Mouse (Mus musculus): ENCODE data around the gene Crk. TPM values are rescaled to one million over a fixed set of nuclear protein-coding genes. Genes with fewer than 3 reads are reported as not detected.

Gene Crk
- polyA plus RNA-seq, 1 experiment = 86.6 TPM

DNA sequence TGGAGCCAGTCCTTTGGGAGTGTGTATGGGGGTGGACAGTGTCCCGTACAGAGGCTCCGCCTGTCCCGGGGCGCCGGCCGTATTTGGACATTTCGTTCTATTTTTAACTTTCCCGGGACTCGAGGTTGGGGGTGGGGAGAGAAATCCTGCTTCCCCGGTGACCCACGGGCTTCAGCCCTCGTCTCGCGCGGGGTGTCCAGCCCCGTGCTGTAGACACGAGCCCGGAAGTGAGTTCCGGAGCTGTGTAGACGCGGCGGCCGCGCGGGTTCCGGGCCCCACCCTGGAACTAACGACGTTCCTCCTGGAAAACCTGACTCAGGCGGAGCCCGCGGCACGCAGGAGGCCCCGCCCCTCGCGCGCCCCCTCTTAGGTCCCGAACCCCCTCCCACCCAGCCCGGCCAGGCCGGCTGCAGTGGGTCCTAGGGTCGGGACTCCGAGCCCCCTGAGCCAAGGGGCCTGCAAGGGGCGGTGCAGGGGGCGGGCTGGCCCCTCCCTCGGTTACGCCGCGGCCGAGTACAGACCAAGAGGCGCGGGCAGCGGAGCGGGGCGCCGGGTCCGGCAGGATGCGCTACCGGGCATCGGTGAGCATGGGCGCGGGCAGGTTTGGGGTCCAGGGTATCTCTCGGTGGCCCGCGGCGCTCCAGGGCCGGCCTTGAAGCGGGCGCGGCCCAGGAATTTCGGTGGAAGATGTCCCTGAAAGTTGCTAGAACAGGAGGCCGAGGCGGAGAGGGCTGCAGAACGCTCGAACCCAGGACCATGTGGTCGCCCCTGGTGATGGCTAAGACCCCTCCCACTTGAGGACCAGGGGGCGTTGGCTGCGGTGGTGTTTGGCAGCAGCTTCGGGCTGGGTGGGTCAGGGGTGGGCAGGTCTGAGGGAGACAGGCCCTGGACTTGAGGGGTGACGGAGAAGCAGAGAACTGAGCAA lies 23.2 kb upstream of the Crk start:
- DNase-seq (ENCODE audit: low spot score) = peak; percentile 85

DNA sequence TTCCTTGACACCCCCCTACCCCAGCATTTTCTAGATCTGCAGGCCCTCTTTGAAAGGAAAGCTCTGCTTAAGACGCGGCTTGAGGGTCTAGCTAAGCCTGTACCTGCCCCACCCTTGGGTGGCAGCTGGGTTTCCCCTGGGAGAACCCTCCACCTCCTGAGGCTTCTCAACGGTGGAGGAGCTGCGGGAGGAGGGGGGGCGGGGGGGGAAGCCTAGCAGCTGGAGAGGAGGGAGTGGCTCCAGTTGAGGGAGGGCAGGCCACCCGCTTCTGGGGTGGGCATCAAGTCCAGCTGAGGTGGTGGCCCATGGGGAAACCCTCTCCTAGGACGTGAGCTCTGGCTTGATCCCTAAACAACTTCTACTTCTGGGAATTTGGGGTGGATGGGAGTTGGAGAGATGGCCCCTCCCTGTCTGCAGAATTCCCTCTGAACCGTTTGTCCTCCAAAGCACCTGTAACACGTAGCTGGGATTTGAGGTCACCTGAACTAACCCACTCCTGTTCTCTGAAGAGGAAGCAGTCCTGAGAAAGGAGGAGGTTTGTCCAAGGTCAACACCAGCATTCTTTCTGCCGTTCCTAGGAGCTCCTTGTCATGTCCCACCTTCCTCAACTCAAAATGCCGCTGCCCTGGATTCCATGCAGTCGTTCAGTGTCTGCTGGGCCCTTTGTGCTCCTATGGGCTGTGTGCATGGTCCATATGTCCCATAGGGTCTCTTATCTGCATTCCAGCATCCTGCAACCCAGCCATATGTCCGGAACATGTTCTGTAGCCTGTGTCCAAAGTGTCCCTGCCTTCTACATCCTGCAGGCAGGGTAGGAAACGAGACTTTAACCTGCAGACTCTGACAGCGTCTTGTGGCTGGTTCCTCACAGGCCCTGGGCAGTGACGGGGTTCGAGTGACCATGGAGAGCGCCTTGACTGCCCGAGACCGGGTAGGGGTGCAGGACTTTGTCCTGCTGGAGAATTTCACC lies 22.2 kb upstream of the Crk start:
- DNase-seq (ENCODE audit: low spot score) = no peak

DNA sequence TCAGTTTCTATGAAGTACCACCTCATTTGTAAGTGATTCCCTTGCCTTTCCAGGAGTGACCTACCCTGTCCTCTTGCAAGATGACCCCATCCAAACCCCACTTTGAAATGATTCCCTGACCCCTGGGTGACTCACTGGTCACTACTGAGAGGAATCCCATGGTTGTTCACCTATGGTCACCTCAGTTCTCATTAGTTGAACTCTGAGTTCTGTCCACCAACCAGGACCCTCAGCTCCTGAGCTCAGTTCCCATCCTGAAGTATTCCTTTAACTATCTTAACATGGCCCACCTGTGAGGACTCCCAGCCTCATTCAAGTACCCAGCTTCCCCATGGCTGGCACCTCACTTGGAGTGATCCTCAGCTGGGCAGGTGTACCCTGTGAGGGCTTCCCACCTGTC lies 21.2 kb upstream of the Crk start:
- no peak for DNase-seq (ENCODE audit: low spot score)

DNA sequence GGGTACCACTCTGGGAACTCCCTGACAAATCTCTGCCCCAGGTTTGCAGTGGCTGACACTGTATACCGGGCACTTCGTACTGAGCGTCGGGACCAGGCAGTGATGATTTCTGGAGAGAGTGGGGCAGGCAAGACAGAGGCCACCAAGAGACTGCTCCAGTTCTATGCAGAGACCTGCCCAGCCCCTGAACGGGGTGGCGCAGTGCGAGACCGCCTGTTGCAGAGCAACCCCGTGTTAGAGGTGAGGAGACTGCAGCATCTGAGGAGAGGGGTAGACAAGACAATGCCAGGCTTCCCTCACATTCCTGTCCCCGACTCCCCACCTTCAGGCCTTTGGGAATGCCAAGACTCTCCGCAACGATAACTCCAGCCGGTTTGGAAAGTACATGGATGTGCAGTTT lies 20.7 kb upstream of the Crk start:
- no peak for DNase-seq (ENCODE audit: low spot score)

DNA sequence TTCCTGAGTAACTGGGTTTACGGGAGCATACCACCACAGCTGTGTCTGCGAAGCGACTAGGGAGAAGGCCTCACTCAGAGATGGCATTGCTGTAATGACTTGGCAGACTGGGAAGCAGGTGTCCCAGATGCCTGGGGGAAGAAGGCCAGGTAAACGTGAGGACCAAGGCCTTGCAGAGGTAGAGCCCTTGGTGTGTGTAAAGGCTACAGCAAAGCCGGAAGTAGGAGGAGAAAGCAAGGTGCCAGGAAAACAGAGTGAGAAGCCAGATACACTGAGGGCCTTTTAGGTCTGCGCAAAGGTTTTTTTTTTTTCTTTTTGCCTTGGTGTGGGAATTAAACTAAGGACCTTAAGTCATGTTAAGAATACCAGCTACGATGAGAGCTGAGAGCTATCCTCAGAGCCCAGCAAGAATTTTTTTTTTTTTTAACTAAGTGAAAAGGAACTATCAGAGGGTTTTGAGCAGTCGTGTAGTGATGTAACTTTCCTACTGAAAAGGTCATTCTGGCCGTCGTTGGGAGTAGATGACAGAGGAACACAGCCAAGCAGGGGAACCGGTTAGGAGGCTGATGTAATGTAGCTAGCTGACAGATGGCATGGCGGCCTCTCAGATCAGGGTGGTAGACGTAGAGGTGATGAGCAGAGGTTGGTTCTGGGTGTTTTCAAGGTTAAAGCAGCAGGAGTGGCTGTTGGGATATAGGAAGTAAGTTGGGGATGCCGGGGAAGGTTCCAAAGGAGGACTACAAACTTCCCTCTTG lies 19.9 kb upstream of the Crk start:
- DNase-seq (ENCODE audit: low spot score) = no peak

DNA sequence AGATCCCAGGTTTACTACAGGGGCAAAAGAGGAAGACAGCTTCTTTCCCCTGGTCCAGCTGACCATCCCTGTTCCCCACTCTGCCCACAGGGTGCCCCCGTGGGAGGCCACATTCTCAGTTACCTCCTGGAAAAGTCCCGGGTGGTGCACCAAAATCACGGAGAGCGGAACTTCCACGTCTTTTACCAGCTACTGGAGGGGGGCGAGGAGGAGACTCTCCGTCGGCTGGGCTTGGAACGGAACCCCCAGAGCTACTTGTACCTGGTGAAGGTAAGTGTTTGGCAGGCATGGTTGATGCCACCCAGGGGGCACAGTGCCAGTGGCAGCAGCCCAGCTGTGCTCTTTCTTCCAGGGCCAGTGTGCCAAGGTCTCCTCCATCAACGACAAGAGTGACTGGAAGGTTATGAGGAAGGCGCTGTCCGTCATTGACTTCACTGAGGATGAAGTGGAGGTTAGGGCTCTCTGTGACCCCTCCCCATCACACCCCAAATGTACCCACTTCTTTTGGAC lies 18.9 kb upstream of the Crk start:
- DNase-seq (ENCODE audit: low spot score) = no peak

DNA sequence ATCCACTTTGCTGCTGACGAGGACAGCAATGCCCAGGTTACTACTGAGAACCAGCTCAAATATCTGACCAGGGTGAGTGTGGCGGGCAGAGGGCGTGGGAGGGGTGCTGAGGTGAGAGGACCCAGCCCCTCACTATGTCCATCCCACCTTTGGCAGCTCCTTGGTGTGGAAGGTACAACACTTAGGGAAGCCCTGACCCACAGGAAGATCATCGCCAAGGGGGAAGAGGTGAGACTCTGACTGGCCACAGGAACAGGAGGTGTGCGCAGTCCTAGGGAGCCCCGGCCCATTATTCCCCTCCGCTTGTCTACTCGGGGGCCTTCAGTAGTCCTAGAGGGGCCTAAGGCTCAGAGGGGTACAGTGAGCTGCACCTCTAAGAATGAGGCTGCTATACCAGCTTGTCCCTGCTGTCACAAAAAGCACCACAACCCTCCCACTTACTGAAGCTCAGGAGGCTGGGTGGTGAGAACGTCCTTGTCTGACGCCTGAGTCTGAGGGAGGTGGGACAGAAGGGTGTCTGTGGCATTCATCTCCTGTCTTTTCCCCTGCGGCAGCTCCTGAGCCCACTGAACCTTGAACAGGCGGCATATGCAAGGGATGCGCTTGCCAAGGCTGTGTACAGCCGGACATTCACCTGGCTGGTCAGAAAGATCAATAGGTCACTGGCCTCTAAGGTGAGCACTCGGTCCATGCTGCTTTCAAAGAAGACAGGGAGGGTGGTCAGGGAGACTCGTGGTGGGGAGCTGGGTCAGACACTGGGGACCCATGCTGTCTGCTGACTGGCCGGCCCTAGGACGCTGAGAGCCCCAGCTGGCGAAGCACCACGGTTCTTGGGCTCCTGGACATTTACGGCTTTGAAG lies 17.9 kb upstream of the Crk start:
- no peak for DNase-seq (ENCODE audit: low spot score)

DNA sequence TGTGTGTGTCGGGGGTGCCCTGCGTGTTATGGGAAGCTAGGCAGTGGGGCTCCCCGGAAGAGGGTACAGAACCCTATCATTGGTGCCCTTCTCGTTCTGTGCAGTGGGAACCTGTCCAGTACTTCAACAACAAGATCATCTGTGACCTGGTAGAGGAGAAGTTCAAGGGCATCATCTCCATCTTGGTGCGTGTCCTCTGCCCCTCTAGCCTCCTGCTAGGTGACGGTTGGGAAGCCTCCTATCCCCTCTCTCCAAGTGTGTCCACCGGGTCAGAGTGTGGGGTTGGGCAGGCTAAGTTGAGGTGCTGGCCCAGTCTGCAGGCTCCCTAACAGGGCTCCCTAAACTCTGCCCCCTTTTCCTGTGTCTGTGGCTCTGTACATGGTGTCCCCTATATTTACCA lies 16.9 kb upstream of the Crk start:
- no peak for DNase-seq (ENCODE audit: low spot score)

DNA sequence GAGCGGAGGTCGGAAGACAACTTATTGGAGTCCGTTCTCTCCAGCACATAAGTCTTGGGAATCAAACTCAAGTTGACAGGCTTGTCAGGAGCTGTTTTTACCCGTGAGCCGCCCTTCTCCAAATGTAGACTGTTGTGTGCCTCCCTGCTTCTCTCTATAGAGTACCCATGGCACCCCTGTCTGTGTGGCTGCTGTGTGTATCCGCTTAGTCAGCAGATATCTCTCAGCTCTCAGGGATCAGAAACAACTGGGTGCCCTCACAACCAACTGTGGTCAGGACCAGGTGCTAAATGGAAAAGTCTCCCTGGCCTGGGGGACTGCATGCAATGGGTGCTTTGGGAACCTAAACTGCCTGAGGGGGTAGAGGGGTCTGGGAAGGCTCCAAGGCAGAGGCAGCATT lies 12.8 kb upstream of the Crk start:
- no peak for DNase-seq (ENCODE audit: low spot score)

DNA sequence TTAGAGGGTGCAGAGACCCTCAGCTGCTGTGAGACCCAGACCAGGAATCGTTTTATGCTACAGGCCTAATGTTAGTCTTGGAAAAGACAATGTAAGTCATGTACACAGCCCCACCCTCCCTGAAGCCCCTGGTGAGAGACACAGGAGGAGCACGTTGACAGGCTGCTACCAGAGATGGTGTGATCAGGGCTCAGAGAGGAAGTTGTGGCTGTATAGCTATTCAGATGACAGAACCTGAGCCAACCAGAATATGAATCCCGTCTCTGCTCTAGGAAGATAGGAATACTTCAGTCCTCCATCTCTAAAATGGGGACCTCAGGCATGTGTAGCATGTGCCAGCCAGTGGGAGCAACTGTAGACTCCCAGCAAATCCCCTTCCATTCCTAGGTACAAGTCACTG lies 10.4 kb upstream of the Crk start:
- DNase-seq (ENCODE audit: low spot score) = no peak

DNA sequence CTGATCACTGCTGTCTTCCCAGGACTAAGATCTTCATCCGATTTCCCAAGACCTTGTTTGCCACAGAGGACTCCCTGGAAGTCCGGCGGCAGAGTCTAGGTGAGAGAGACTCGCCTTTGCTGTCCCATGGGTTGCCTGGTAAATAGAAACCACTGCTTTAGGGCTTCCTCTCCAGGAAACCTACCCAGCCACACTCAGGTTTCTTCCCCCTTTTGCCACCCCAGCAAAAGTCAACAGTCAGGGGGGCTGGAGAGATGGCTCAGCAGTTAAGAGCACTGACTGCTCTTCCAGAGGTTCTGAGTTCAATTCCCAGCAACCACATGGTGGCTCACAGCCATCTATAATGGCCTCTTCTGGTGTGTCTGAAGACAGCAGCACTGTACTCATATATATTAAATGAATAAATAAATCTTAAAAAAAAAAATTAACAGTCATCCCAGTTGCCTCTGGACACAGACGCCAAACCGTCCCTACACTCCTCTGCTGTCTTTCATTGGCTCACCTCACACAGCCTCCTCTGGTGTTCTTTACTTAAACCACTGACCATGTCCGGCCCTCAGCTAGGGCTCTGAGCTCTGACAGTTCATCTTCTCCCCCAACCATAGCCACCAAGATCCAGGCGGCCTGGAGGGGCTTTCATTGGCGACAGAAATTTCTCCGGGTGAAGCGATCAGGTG lies 9.7 kb upstream of the Crk start:
- DNase-seq (ENCODE audit: low spot score) = no peak

DNA sequence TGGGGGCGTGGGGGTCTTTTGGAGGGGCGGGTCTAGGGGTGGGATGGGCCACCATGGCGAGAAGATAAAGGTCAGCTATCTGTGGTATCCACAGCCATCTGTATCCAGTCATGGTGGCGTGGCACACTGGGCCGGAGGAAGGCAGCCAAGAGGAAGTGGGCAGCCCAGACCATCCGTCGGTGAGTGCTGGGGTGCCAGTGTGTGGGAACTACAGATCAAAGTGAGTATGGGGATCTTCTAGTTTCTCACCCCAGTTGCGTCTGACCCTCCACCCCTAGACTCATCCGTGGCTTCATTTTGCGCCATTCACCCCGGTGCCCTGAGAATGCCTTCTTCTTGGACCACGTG lies 9.2 kb upstream of the Crk start:
- DNase-seq (ENCODE audit: low spot score) = no peak

DNA sequence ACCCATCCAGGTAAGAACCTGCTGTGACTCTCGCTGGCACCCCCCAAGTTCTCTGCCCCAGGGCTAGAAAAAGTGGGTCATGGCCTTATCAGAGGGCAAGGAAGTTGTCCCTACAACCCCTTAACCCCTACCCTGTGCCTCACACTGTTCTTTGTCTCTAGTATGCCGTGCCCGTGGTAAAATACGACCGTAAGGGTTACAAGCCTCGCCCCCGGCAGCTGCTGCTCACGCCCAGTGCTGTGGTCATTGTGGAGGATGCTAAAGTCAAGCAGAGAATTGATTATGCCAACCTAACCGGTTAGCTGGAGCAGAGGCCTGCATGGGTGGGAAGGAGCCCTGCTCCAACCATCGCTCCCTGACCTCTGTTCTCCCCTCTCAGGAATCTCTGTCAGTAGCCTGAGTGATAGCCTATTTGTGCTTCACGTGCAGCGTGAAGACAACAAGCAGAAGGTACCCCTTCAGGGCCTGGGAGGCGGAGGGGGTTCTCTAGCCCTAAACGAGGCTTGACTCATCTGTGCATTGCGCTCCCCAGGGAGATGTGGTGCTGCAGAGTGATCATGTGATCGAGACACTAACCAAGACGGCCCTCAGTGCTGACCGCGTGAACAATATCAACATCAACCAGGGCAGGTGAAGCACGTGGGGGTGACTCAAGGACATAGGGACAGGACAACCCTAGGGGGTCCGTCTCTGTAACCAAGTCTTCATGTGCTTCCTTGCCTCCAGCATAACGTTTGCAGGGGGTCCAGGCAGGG lies 7.5 kb upstream of the Crk start:
- no peak for DNase-seq (ENCODE audit: low spot score)

DNA sequence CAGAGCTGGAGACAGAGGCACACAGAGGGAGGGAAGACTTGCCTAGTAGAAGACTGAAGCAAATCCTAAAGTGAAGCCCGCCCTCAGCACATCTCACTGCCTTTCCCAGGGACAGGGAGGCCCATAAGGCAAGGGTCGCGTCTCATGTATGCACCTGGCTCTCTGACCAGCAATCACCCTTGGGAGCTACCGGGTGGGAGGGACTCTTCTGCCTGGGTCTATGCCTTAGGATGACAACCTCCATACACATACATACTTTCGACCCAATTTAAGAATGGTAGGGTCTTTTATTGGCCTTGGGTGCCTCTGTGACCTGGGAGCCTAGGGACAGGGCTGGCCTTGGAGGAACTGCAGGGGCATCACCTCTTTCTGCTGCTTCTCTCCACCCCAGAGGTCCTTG lies 5.6 kb upstream of the Crk start:
- no peak for DNase-seq (ENCODE audit: low spot score)

DNA sequence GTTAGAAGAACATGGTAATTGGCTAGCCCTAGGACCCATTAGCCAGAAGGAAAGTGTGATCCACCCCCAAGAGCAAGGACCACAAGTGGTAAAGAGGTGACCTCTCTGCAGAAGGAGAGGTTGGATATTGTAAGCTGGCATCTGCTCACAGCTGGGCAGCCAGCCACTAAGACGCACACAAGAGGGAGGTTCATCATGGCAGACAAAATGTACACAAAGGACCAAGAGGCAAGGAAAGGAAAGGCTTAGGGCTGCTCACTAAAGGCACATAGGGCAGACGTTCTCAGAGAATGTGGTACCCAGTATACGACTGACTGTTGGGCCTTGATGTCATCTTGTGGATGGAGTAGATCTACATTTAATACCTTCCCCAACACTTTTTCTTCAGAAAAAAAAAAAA lies 4.2 kb upstream of the Crk start:
- DNase-seq (ENCODE audit: low spot score) = no peak

DNA sequence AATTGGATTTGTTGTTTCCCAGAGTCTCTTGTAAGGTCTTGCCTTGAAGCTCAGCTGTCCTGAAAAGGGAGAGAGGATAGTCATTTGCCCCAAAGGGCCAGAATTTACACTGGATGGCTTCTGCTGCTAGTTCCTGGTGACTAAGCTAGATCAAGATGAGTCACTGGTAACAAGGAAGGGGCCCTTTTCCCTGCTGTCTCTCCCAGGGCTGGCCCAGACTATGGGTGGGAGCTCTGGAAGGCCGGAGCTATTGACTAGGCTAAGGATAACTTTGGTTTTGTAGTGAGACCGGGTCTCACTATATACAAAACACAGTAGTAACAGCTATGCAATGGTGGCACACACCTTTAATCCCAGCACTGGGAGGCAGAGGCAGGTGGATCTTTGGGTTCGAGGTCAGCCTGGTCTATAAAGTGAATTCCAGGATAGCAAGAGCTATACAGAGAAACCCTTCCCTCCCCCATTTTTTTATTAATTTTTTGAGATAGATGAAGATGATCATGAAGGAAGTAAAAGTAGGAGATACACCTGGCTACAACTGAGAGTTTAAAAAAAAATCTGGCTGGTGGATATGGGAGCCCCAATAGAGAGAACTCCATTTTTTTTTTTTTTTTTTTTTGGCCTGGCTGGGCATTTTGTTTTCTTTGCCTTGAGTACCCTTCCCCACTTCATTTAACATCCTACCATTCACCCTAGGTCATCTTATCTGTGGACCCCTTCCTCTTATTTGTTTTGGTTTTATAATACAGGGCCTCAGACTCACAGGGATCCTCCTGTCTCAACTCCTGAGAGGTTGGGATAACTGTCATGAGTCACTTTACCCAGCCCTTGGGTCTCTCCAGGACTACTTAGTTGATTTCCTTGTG lies 945 bp upstream of the Crk start:
- no peak for DNase-seq (ENCODE audit: low spot score)

DNA sequence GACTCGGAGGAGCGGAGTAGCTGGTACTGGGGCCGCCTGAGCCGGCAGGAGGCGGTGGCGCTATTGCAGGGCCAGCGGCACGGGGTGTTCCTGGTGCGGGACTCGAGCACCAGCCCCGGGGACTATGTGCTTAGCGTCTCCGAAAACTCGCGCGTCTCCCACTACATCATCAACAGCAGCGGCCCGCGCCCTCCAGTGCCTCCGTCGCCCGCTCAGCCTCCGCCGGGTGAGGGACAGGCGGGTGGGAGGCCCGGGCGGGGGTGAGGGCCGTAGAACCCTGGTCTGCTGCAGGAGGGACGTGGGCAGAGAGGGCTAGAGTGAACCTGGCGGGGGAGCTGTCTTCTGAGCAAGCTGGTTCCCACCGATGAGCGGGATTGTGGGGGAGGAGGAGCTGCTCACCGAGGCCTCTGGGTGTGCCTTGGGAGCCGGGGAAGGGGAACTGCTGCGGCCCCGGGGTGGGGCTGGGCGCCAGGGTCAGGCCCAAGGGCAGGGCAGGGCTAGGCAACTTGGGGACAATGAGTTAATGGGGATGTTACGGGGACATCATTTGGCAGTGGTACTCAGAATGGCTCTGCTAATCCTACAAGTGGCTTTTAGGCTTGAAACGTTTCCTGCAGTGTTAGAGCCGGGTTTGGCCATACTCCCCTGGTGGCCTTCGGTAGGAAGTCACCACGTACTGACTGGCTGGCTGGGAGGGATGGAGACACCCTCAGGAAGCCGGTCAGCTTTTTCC lies 546 bp downstream of the Crk start:
- no peak for DNase-seq (ENCODE audit: low spot score)

DNA sequence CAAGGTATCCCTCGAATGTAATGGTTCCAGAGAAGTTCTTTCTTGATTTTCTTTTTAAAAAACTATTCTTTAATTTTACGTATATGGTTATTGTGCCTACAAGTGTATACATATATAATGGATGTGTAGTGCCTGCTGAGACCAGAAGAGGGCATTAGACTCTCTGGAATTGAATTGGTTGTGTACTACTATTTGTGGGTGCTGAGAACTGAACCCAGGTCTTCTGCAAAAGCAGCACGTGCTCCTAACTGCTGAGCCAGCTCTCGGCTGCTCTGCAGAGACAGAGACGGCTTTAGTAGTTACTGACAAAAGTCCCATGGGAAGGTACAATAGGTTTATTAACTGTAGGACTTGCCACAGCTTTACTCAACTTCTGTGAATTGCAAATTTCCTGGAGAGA lies 5.4 kb downstream of the Crk start:
- no peak for DNase-seq (ENCODE audit: low spot score)
